Mouse (Mus musculus): Measurements from ENCODE around the gene Stk32b.

Gene Stk32b

DNA sequence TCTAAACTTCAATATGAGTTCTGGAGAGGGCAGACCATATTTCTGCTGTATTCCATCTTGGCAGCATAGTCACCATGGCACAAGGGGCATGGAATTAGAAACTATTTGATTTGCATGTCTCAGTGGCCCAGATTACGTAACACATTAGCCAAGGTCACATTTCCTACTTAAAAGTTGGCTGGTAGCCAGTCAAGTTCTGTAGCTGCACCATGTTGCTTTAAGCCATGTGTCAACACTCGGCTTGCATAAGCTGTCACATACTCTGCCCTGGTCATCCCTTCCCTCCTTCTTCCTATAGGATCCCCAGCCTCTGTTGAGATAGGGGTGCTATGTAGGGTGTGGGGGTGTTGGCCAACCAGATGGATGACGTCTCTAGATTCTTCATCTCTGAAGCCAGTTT is 196.5 kb downstream of the Stk32b start:
- DNase-seq (ENCODE audit: low read depth, low spot score) = no peak

DNA sequence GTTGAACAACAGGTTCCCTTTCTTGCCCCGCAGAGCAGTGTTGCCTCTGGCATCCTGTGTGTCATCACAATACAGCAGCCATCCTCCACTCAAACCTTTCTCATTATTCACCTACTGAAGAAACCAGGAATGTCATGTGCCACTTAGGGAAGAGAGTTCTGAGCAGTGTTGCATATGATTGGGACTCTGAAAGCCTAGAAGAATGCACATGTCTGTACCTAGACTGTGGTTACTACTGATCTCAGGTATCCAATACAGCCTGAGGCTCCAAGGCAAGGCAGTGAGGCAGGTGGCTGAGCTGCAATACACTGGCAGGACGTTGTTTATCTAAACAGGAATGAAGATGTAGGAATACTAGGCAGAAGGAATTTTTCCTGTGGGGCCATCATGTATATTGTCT is 204.5 kb downstream of the Stk32b start:
- DNase-seq (ENCODE audit: low read depth, low spot score) = no peak

- DNase-seq (ENCODE audit: low read depth, low spot score) = no peak
These were observed 210.0 kb downstream of the Stk32b start for GRCm38 (mm10) chr5:37506880-37507519.

GRCm38 (mm10) chr5:37494984-37495476 is 221.9 kb downstream of the Stk32b start:
- DNase-seq (ENCODE audit: low read depth, low spot score) = no peak

GRCm38 (mm10) chr5:37472025-37472608 is 244.9 kb downstream of the Stk32b start:
- DNase-seq (ENCODE audit: low read depth, low spot score) = no peak

GRCm38 (mm10) chr5:37471584-37471983 is 245.4 kb downstream of the Stk32b start:
- no peak for DNase-seq (ENCODE audit: low read depth, low spot score)

GRCm38 (mm10) chr5:37469031-37469430 is 247.9 kb downstream of the Stk32b start:
- DNase-seq (ENCODE audit: low read depth, low spot score) = no peak

GRCm38 (mm10) chr5:37467646-37468045 is 249.3 kb downstream of the Stk32b start:
- no peak for DNase-seq (ENCODE audit: low read depth, low spot score)

GRCm38 (mm10) chr5:37465461-37465860 is 251.5 kb downstream of the Stk32b start:
- DNase-seq (ENCODE audit: low read depth, low spot score) = no peak

DNA sequence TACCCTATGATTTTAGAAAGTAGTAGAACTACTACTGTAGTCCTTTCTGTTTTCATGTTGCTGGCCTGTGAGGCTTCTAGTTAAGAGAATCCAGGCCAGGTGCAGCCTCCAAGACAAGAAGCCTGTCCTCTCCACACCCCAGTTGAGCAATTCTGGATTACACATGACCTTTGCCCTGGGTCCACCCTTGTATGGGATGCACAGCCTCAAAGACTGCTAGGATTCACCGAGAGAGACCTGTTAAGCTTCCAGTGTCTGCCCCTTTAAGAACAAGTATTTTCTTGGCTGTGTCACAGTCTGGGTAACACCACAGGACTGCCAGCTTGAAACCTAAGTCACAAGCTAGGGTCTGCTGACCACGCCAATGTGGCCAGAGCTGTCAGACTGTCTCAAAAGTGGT is 258.7 kb downstream of the Stk32b start:
- no peak for DNase-seq (ENCODE audit: low read depth, low spot score)

DNA sequence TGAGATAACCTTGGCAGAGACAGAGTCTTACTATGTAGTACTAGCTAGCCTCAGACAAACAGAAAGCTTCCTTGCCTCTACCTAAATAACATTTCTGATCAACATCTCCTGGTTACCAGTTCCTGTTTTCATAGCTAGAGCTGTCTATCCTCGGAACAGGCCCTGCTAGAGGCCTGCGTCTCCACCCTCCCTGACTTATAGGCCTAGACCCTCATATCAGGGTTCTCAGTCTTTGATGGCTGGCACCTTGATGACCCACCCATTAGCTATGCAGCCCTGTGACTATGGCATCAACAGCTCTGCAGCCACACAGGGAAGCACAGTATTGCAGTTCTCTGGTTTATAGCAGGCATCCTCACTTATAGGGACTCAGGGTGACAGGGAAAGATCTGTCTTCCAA is 259.1 kb downstream of the Stk32b start:
- no peak for DNase-seq (ENCODE audit: low read depth, low spot score)

DNA sequence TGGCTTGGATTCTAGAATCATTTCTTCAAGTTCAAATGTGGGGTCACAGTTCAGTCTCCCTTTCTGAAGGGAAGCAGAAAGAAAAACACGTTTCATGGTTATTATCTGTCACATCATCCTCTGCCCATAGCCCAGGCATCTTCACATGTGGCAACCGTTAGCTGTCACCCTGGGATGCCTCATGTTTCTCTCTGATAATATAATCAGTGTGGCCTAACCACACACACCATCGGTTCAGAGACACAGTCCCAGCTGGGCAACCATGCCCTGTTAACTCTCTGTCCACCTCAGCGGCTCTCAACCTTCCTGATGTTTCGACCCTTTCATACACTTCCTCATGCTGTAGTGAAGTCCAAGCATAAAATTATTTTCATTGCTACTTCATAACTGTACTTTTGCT is 259.8 kb downstream of the Stk32b start:
- DNase-seq (ENCODE audit: low read depth, low spot score) = no peak

- DNase-seq (ENCODE audit: low read depth, low spot score) = no peak
These were observed 260.4 kb downstream of the Stk32b start for GRCm38 (mm10) chr5:37456590-37456989.

GRCm38 (mm10) chr5:37447546-37447945 is 269.4 kb downstream of the Stk32b start:
- DNase-seq (ENCODE audit: low read depth, low spot score) = no peak

DNA sequence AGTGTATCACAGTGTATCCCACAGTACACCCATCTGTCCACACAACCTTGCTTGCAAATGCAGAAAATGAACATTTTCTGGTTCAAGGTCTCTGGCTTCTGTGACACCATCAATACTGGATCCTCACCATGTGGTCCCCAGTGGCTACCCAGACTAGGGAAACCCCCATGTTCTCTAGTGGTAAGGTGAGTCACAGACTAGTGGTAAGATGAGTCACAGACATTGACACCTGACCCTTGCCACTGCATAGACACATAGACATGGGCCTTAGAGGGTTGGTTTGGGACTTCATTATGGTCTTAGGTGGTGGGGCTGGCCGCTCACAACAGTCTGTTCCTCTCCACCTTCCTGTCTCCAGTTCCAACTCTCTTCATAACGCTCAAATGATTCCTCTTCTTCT is 274.2 kb downstream of the Stk32b start:
- no peak for DNase-seq (ENCODE audit: low read depth, low spot score)

DNA sequence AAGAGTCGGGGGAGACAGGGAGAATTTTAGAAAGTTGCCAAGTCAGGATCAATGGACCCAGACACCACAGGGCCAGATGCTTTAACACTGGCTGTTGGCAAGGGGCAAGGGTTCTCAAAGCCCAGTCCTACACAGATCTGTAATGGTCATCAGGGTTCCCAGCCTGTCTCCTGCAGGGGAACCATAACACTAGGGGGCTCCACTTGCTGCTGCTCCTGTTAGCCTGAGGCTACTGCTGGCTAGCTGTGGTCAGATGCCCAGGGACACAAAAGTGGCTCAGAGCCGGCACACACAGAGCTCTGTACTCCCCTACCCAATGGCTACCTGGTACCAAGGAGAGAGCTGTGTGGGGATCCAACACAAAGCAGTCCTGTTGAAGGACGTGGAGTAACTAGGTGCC is 281.6 kb downstream of the Stk32b start:
- no peak for DNase-seq (ENCODE audit: low read depth, low spot score)

DNA sequence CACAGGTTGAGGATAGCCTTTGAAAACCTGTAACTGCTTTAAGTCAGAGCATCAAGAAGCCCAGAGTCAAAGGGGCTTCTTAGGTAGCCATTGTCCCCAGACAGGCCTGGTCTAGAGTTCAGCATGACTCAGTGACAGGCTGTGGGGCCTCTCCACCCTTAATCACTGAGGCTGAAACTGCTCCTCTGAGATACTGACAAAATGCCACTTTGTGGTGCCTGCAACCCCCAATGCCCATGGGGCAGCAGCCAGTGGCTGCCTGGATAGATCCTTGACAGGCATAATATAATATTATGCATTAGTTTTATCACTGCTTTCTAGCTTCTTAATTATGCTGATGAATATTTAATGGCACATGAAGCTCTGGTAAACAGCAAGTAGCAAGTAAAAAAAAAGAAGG is 289.8 kb downstream of the Stk32b start:
- no peak for DNase-seq (ENCODE audit: low read depth, low spot score)

GRCm38 (mm10) chr5:37419028-37419427 is 297.9 kb downstream of the Stk32b start:
- no peak for DNase-seq (ENCODE audit: low read depth, low spot score)

Measured in ES-CJ7 (cell line).